Mouse (Mus musculus): Measurements from ENCODE around the gene Bcl6. TPM values are rescaled to one million over a fixed set of nuclear protein-coding genes. Genes with fewer than 3 reads are reported as not detected.
A peak's percentile ranks its signal among the peaks of the same experiment; 100 is the strongest.

Gene Bcl6
- 0.56 and 0.63 TPM in 2 replicates for polyA plus RNA-seq (2012; rRNA removed)
- polyA plus RNA-seq (2014; fragmentation: Nextera tagmentation; extraction: Ambion mirVana) = 0.15 and 0.19 TPM in 2 replicates

DNA sequence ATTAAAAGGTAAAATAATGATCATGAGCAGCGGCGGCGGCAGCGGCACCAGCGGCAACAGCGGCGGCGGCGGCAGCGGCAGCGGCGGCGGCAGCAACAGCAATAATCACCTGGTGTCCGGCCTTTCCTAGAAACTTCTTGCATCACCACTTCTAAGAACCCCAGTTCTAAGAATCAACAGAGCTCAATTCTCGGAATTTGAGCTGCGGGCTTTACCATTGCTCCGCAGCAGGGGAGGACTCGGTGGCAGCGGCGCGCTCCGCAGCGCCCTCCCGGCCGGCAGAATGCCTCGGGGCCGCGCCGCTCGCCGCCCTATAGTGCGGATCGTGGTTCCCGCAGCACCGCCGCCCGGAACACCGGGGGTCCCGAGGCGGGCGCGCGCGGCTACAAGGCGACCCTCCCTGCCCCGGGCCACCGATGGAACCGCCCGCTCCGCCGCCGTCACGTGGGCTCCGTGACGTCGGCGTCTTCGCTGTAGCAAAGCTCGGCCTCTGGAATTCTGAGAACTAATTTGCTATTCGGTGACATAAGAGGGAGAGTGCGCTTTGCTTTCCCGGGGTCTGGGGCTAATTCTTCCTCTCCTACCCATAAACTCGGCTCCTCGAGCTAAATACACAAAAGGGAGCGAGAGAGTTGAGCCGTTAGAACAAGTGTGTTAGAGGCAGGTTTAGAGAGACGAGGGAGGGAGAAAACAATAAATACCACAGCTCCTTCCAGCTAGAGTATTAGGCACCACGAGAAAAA lies at the start of gene Bcl6, which contains the start of gene Gm37419:
Bcl6 (minus strand) TSS at position 387 of the 743 bp plus-strand sequence.
Gm37419 (plus strand) TSS at position 17 of the 743 bp plus-strand sequence.
- Histone ChIP-seq H3K36me3 (replicated peaks; ENCODE audit: control insufficient read depth, insufficient read depth, low read depth) (no peaks in the 10 kb centered on the region), H3K4me1 (replicated peaks; ENCODE audit: control insufficient read depth in 2 of 2, insufficient read depth in 2 of 2, low read length in 1 of 2) (peaks cover 0 to 9% of the 10 kb centered on the region in 2 experiments; a peak in 2 of 4 replicates), H3K27ac (peak within 1 kb of the TSS; percentile 81), H3K27me3 (ENCODE audit: control insufficient read depth, insufficient read depth, low read length) (peaks cover 80% of the 10 kb centered on the region), H3K4me2 (ENCODE audit: low read depth) (peak within 1 kb of the TSS; percentile 71), H3K9me3 (ENCODE audit: control insufficient read depth, low read length) (no peaks in the 10 kb centered on the region), H3K9ac (replicated peaks) (peak within 1 kb of the TSS; percentile 57), H3K4me3 (ENCODE audit: insufficient read depth in 1 of 2, low read depth in 2 of 2, low read length in 2 of 2) (peak within 1 kb of the TSS; percentile 61 to 81)
- peak; percentile 80 for ATAC-seq (ENCODE audit: insufficient read depth)
- TF ChIP-seq EP300 (IDR thresholded peaks at IDR 0.05; ENCODE audit: low read depth) (peak; percentile 68), CTCF (IDR thresholded peaks at IDR 0.05; ENCODE audit: low read depth) (no peak)
- DNase-seq (ENCODE audit: low read depth in 3 of 3, low spot score in 3 of 3) = peak; percentile 73 to 80 (median 74)
- under 1% methylated on average over 65 of the region's 68 CpGs for WGBS (ENCODE audit: insufficient replicate concordance)

DNA sequence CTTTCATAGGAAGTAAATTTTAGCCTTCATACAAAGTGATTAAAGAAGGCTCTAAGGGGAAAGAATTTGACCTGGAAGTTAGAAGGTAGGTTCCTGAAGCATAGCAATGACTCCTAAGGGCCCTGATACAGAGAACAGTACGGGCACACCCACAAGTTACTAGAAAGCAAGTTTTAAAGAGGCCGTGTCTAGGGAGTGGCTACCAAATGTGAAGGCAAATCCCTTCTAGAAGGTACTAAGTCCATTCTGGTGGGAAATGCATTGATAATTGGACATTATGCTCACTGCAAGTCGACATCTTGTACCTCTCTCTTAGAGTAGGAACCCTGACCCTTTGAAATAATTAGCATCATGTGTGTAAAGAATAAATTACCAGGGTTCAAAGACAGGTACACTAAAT lies 47.7 kb upstream of the Bcl6 start:
- WGBS (ENCODE audit: insufficient replicate concordance) = 56% methylated on average over 3 of the region's 3 CpGs
- Histone ChIP-seq H3K9me3 (ENCODE audit: control insufficient read depth, low read length) (no peaks in the 10 kb centered on the region), H3K4me2 (ENCODE audit: low read depth) (no peak overlapping the region), H3K4me3 (ENCODE audit: insufficient read depth in 1 of 2, low read depth in 2 of 2, low read length in 2 of 2) (no peak overlapping the region), H3K9ac (replicated peaks) (no peak overlapping the region), H3K36me3 (replicated peaks; ENCODE audit: control insufficient read depth, insufficient read depth, low read depth) (no peaks in the 10 kb centered on the region), H3K27ac (no peak overlapping the region), H3K27me3 (ENCODE audit: control insufficient read depth, insufficient read depth, low read length) (no peaks in the 10 kb centered on the region), H3K4me1 (replicated peaks; ENCODE audit: control insufficient read depth in 2 of 2, insufficient read depth in 2 of 2, low read length in 1 of 2) (peaks cover 0 to 5% of the 10 kb centered on the region in 2 experiments; a peak in 1 of 4 replicates)
- ATAC-seq (ENCODE audit: insufficient read depth) (no peak), DNase-seq (ENCODE audit: low read depth in 3 of 3, low spot score in 3 of 3) (no peak)
- no peak for TF ChIP-seq EP300 (IDR thresholded peaks at IDR 0.05; ENCODE audit: low read depth)
- no peak for TF ChIP-seq CTCF (IDR thresholded peaks at IDR 0.05; ENCODE audit: low read depth)

DNA sequence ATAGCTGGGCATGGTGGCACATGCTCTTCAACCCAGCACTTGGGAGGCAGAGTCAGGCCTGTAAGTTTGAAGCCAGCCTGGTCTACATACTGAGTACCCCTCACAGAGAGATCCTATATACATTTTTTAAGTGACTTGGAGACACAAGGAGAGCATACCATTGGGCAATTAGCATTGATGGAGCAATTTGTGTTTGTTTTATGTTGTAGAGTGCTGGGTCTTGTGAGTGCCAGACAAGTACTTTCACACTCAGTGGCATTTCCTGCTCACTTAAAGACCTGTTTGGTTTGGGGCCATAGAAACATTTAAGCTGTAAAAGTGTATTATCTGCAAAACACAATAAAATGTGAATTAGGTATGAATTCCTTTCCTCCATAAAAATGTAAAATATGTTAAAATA lies 47.1 kb upstream of the Bcl6 start:
- Histone ChIP-seq H3K4me3 (ENCODE audit: insufficient read depth in 1 of 2, low read depth in 2 of 2, low read length in 2 of 2) (no peak overlapping the region), H3K9ac (replicated peaks) (no peak overlapping the region), H3K27me3 (ENCODE audit: control insufficient read depth, insufficient read depth, low read length) (no peaks in the 10 kb centered on the region), H3K36me3 (replicated peaks; ENCODE audit: control insufficient read depth, insufficient read depth, low read depth) (no peaks in the 10 kb centered on the region), H3K4me1 (replicated peaks; ENCODE audit: control insufficient read depth in 2 of 2, insufficient read depth in 2 of 2, low read length in 1 of 2) (peaks cover 0 to 5% of the 10 kb centered on the region in 2 experiments; a peak in 1 of 4 replicates), H3K27ac (no peak overlapping the region), H3K9me3 (ENCODE audit: control insufficient read depth, low read length) (no peaks in the 10 kb centered on the region), H3K4me2 (ENCODE audit: low read depth) (no peak overlapping the region)
- no peak for ATAC-seq (ENCODE audit: insufficient read depth)
- TF ChIP-seq CTCF (IDR thresholded peaks at IDR 0.05; ENCODE audit: low read depth) (no peak), EP300 (IDR thresholded peaks at IDR 0.05; ENCODE audit: low read depth) (no peak)
- no peak for DNase-seq (ENCODE audit: low read depth in 3 of 3, low spot score in 3 of 3)

- H3K36me3 ChIP-seq (replicated peaks; ENCODE audit: control insufficient read depth, insufficient read depth, low read depth) = no peaks in the 10 kb centered on the region
- DNase-seq (ENCODE audit: low read depth in 3 of 3, low spot score in 3 of 3) (no peak), ATAC-seq (ENCODE audit: insufficient read depth) (no peak)
- no peaks in the 10 kb centered on the region for H3K9me3 ChIP-seq (ENCODE audit: control insufficient read depth, low read length)
- 34% methylated on average over 2 of the region's 2 CpGs for WGBS (ENCODE audit: insufficient replicate concordance)
- no peak overlapping the region for H3K9ac ChIP-seq (replicated peaks)
- no peak overlapping the region for H3K4me3 ChIP-seq (ENCODE audit: insufficient read depth in 1 of 2, low read depth in 2 of 2, low read length in 2 of 2)
- H3K27ac ChIP-seq = no peak overlapping the region
- no peaks in the 10 kb centered on the region for H3K27me3 ChIP-seq (ENCODE audit: control insufficient read depth, insufficient read depth, low read length)
- H3K4me1 ChIP-seq (replicated peaks; ENCODE audit: control insufficient read depth in 2 of 2, insufficient read depth in 2 of 2, low read length in 1 of 2) = peaks cover 0 to 5% of the 10 kb centered on the region in 2 experiments; a peak in 1 of 4 replicates
- H3K4me2 ChIP-seq (ENCODE audit: low read depth) = no peak overlapping the region
- TF ChIP-seq EP300 (IDR thresholded peaks at IDR 0.05; ENCODE audit: low read depth) (no peak), CTCF (IDR thresholded peaks at IDR 0.05; ENCODE audit: low read depth) (no peak)
Measured at GRCm38 (mm10) chr16:24034450-24034849, 45.8 kb upstream of the Bcl6 start.

DNA sequence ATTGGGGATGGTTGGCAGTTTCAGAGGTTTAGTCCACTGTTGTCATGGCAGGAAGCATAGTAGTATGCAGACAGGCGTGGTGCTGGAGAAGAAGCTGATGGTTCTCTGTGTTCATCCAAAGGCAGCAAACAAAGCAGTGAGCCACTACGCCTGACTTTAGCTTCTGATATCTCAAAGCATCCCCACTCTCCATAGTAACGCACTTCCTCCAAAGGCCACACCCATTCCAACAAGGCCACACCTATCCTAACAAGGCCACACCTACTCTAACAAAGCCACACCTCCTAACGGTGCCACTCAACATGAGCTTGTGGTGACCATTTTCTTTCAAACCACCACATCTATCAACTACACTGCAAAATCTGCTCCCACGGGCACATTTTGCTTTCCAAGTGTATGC lies 44.6 kb upstream of the Bcl6 start:
- H3K4me2 ChIP-seq (ENCODE audit: low read depth) = no peak overlapping the region
- no peaks in the 10 kb centered on the region for H3K27me3 ChIP-seq (ENCODE audit: control insufficient read depth, insufficient read depth, low read length)
- H3K9me3 ChIP-seq (ENCODE audit: control insufficient read depth, low read length) = no peaks in the 10 kb centered on the region
- 64% methylated on average over 5 of the region's 5 CpGs for WGBS (ENCODE audit: insufficient replicate concordance)
- H3K4me3 ChIP-seq (ENCODE audit: insufficient read depth in 1 of 2, low read depth in 2 of 2, low read length in 2 of 2) = no peak overlapping the region
- H3K27ac ChIP-seq = no peak overlapping the region
- DNase-seq (ENCODE audit: low read depth in 3 of 3, low spot score in 3 of 3) (no peak), ATAC-seq (ENCODE audit: insufficient read depth) (no peak)
- H3K9ac ChIP-seq (replicated peaks) = no peak overlapping the region
- H3K4me1 ChIP-seq (replicated peaks; ENCODE audit: control insufficient read depth in 2 of 2, insufficient read depth in 2 of 2, low read length in 1 of 2) = peaks cover 0 to 5% of the 10 kb centered on the region in 2 experiments; a peak in 1 of 4 replicates
- TF ChIP-seq CTCF (IDR thresholded peaks at IDR 0.05; ENCODE audit: low read depth) (no peak), EP300 (IDR thresholded peaks at IDR 0.05; ENCODE audit: low read depth) (no peak)
- H3K36me3 ChIP-seq (replicated peaks; ENCODE audit: control insufficient read depth, insufficient read depth, low read depth) = no peaks in the 10 kb centered on the region

All from liver, embryonic 14.5 days (tissue).